Mouse (Mus musculus) liver, adult 2 months (tissue): Measurements from ENCODE around the gene Spint2. TPM values are rescaled to one million over a fixed set of nuclear protein-coding genes. Genes with fewer than 3 reads are reported as not detected.

Experiments used
- DNase-seq: peaks from one replicate; pipeline ENCODE4 v3.0.0-alpha.2; 2011; ENCODE audit warnings: low read depth, low spot score; ENCODE audit errors: extremely low read depth
- H3K27ac ChIP-seq: fragments of 200-500 bp; replicated peaks from 2 replicates; pipeline ENCODE4 v1.5.1; 2012; ENCODE audit warnings: low read depth, mild to moderate bottlenecking, control low read depth, inconsistent platforms, low read length; ENCODE audit not compliant: insufficient read depth
- H3K27me3 ChIP-seq: fragments of 200-500 bp; 2 replicates; pipeline ENCODE4 v1.6.1; 2012; ENCODE audit warnings: mild to moderate bottlenecking, moderate library complexity, low read length, inconsistent platforms; ENCODE audit not compliant: control insufficient read depth, insufficient read depth
- H3K36me3 ChIP-seq: fragments of 200-500 bp; 2 replicates; pipeline ENCODE4 v1.6.1; 2012; ENCODE audit warnings: low read length, inconsistent platforms; ENCODE audit not compliant: control insufficient read depth, insufficient read depth
- H3K4me1 ChIP-seq: fragments of 200-500 bp; 2 replicates; pipeline ENCODE4 v1.6.1; 2011; ENCODE audit warnings: low read length; ENCODE audit not compliant: control insufficient read depth, insufficient read depth
- H3K4me3 ChIP-seq: fragments of 200-500 bp; 2 replicates; pipeline ENCODE4 v1.5.1; 2011; ENCODE audit warnings: low read depth, mild to moderate bottlenecking, control low read depth, low read length, moderate library complexity; ENCODE audit not compliant: insufficient read depth
- H3K79me2 ChIP-seq: fragments of 200-500 bp; 2 replicates; pipeline ENCODE4 v1.6.1; 2012; ENCODE audit warnings: inconsistent platforms, mild to moderate bottlenecking, low read length, moderate library complexity; ENCODE audit not compliant: control insufficient read depth, insufficient read depth
- H3K9ac ChIP-seq: fragments of 200-500 bp; 2 replicates; pipeline ENCODE4 v1.6.1; 2012; ENCODE audit warnings: low read depth, mild to moderate bottlenecking, control low read depth, inconsistent platforms, low read length
- CTCF ChIP-seq: fragments of 200-500 bp; IDR thresholded peaks from 2 replicates; pipeline ENCODE4 v1.5.1; 2011; ENCODE audit warnings: low read depth, low read length, control low read depth
- POLR2A ChIP-seq: fragments of 200-500 bp; IDR thresholded peaks from 2 replicates; pipeline ENCODE4 v1.6.1; 2011; ENCODE audit warnings: low read length, control low read depth; ENCODE audit not compliant: insufficient read depth; ENCODE audit errors: extremely low read depth
- WGBS: fragments of 180-500 bp; shearing (Covaris S2); methylation state at CpG from one replicate; pipeline ENCODE4 v1.1.7; 2018; 5-methylcytosine and 5-hydroxymethylcytosine counted together
- polyA plus RNA-seq: library from polyadenylated mRNA; depleted of rRNA; stranded (reverse); fragments of >200 nt; gene quantifications from 2 replicates; pipeline ENCODE4 v1.2.3, GENCODE M21; 2012
- total RNA-seq: library from RNA; depleted of rRNA; stranded (reverse); fragments of >200 nt; gene quantifications from 2 replicates; pipeline ENCODE4 v1.2.3, GENCODE M21; 2014

The Spint2 gene
- total and polyA plus RNA-seq, 2 experiments: 24.8 to 120 TPM

- Histone ChIP-seq H3K9ac (no peak overlapping the region), H3K79me2 (no peaks in the 10 kb centered on the region), H3K36me3 (no peaks in the 10 kb centered on the region), H3K27ac (peak overlapping the region; percentile 62), H3K27me3 (no peaks in the 10 kb centered on the region), H3K4me1 (peaks cover 18% of the 10 kb centered on the region), H3K4me3 (no peak overlapping the region)
- WGBS: 26% methylated on average over 5 of the region's 5 CpGs
- DNase-seq: peak; percentile 85
- TF ChIP-seq CTCF (no peak), POLR2A (0 out of 2 replicates have a peak, but pooled peaks have one; percentile 16)
Observed at GRCm38 (mm10) chr7:29253842-29254241, 27.9 kb downstream of the Spint2 start.

- 39% methylated on average over 3 of the region's 3 CpGs for WGBS
- DNase-seq: peak; percentile 80
Observed at GRCm38 (mm10) chr7:29251166-29251565, 30.5 kb downstream of the Spint2 start.

GRCm38 (mm10) chr7:29248261-29248841 is 33.4 kb downstream of the Spint2 start, which contains the start of gene 2200002D01Rik:
2200002D01Rik (minus strand) TSS chr7:29248466.
- no peak for TF ChIP-seq POLR2A
- TF ChIP-seq CTCF: peak; percentile 29; the same call in 1 of the 2 replicates
- WGBS: 22% methylated on average over 20 of the region's 20 CpGs
- H3K27ac ChIP-seq: peak within 1 kb of the TSS; percentile 78
- H3K27me3 ChIP-seq: no peaks in the 10 kb centered on the region
- no peaks in the 10 kb centered on the region for H3K79me2 ChIP-seq
- H3K4me1 ChIP-seq: peaks cover 13% of the 10 kb centered on the region; the same call in 1 of the 2 replicates
- peak within 1 kb of the TSS; percentile 76 for H3K4me3 ChIP-seq
- no peaks in the 10 kb centered on the region for H3K36me3 ChIP-seq
- H3K9ac ChIP-seq: peak within 1 kb of the TSS; percentile 79
- DNase-seq: peak; percentile 70

More at GRCm38 (mm10) chr7:29251166-29251565, 30.5 kb downstream of the Spint2 start:
- Histone ChIP-seq H3K27me3 (no peaks in the 10 kb centered on the region), H3K4me3 (no peak overlapping the region), H3K27ac (0 out of 2 replicates have a peak overlapping the region, but pooled peaks have one; percentile 18), H3K79me2 (no peaks in the 10 kb centered on the region), H3K36me3 (no peaks in the 10 kb centered on the region), H3K9ac (no peak overlapping the region), H3K4me1 (peaks cover 26% of the 10 kb centered on the region)
- TF ChIP-seq POLR2A (no peak), CTCF (no peak)

GRCm38 (mm10) chr7:29247706-29248105 is 34.0 kb downstream of the Spint2 start:
- 12% methylated on average over 19 of the region's 19 CpGs for whole genome bisulfite sequencing
- H3K9ac ChIP-seq: peak overlapping the region; percentile 79
- peak overlapping the region; percentile 78 for H3K27ac ChIP-seq
- peaks cover 13% of the 10 kb centered on the region; the same call in 1 of the 2 replicates for H3K4me1 ChIP-seq
- no peaks in the 10 kb centered on the region for H3K36me3 ChIP-seq
- no peaks in the 10 kb centered on the region for H3K79me2 ChIP-seq
- DNase-seq: peak; percentile 40
- no peaks in the 10 kb centered on the region for H3K27me3 ChIP-seq
- no peak for TF ChIP-seq CTCF
- TF ChIP-seq POLR2A: no peak
- H3K4me3 ChIP-seq: peak overlapping the region; percentile 76

DNA sequence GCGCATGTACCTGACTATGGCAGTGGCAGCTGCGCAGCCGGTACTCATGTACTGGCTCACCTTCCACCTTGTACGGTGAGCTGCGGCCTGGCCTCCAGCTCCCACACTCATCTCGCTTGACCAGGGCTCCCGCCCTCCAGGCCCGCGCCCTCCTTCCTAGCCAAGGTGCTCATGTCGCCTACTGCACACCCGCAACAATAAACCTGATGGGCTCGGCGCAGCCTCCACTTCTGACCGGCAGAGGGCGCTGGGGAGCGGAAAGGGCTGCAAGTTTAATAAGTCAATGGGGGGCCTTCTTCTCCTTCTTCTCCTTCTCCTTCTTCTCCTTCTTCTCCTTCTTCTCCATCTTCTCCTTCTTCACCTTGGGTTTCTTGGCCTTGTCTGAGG is 34.4 kb downstream of the Spint2 start:
- H3K79me2 ChIP-seq: no peaks in the 10 kb centered on the region
- H3K9ac ChIP-seq: peak overlapping the region; percentile 79
- peak; percentile 94 for TF ChIP-seq CTCF
- TF ChIP-seq POLR2A: no peak
- H3K4me1 ChIP-seq: peaks cover 13% of the 10 kb centered on the region; the same call in 1 of the 2 replicates
- DNase-seq: peak; percentile 46
- H3K27ac ChIP-seq: peak overlapping the region; percentile 78
- H3K36me3 ChIP-seq: no peaks in the 10 kb centered on the region
- no peaks in the 10 kb centered on the region for H3K27me3 ChIP-seq
- H3K4me3 ChIP-seq: peak overlapping the region; percentile 76
- WGBS: 32% methylated on average over 16 of the region's 16 CpGs

DNA sequence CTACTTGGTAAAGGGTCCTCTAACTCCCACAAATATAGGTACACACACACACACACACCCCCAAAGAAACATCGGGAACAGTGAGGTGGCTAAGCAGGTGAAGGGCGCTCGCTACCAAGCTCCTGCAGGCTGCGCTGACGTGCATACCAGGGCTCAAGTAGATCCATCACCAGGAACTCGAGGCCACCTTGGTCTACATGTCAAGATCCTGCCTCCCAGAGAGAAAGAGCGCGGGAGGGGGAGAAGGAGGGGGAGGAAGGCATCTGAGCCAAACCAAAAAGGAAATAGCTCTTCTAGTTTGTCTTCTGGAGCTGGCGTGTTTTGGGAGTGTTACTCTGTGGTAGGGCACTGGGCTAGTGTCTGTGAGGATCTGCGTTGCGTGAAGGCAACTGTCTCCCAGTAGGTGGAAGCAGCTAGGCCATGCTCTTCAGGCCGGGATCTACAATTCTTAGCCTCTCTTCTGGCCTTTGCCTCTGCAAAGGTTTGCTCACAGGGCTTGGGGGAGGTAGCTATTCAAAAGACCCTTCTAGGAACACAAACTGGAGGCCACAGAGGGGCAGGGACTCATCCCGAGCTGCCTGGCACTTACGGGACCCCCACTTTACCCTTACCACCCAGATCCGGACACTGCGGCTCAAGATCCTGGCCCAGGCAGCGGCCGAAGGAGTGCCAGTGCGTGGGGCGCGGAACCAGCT is 34.9 kb downstream of the Spint2 start:
- Histone ChIP-seq H3K9ac (peak overlapping the region; percentile 38; the same call in 1 of the 2 replicates), H3K79me2 (no peaks in the 10 kb centered on the region), H3K4me3 (peak overlapping the region; percentile 76; the same call in 1 of the 2 replicates), H3K4me1 (peaks cover 13% of the 10 kb centered on the region; the same call in 1 of the 2 replicates), H3K36me3 (no peaks in the 10 kb centered on the region), H3K27me3 (no peaks in the 10 kb centered on the region), H3K27ac (no peak overlapping the region)
- TF ChIP-seq CTCF: no peak
- TF ChIP-seq POLR2A: no peak
- 83% methylated on average over 21 of the region's 21 CpGs for WGBS
- DNase-seq: no peak
